Mouse (Mus musculus) forebrain, embryonic 14.5 days (tissue): ENCODE measurements at regions not wholly inside any gene's neighbourhood (a gene's known extent, or its start where the extent isn't known, plus 50 kb on each side); places are given as distances from the start of the nearest gene placed in this dataset.

Experiments
- ATAC-seq: fragments of 200-750 bp; cut with Nextera tagmentation; 2 replicates; pipeline ENCODE4 v1.8.0; 2017; ENCODE audit warnings: mild to moderate bottlenecking, moderate library complexity
- DNase-seq: peaks from one replicate; pipeline ENCODE4 v3.0.0-alpha.2; 2015; ENCODE audit warnings: low spot score
- H3K27ac ChIP-seq: fragments of 300-500 bp; sonication (generic); 2 replicates; pipeline ENCODE4 v1.5.1; 2014; ENCODE audit warnings: low read depth, mild to moderate bottlenecking, control low read depth, low read length, moderate library complexity
- H3K27me3 ChIP-seq: fragments of 300-500 bp; sonication (generic); replicated peaks from 2 replicates; pipeline ENCODE4 v1.6.1; 2014; ENCODE audit warnings: low read length, control low read depth, mixed read lengths; ENCODE audit not compliant: control insufficient read depth, insufficient read depth
- H3K36me3 ChIP-seq: fragments of 300-500 bp; sonication (generic); 2 replicates; pipeline ENCODE4 v1.6.1; 2014; ENCODE audit warnings: low read length, control low read depth; ENCODE audit not compliant: control insufficient read depth, insufficient read depth
- H3K4me1 ChIP-seq: fragments of 300-500 bp; sonication (generic); 2 replicates; pipeline ENCODE4 v1.6.1; 2014; ENCODE audit warnings: antibody characterized with exemption, low read length, control low read depth; ENCODE audit not compliant: control insufficient read depth, insufficient read depth
- H3K4me2 ChIP-seq: fragments of 300-500 bp; sonication (generic); 2 replicates; pipeline ENCODE4 v1.6.1; 2014; ENCODE audit warnings: mild to moderate bottlenecking, control low read depth, low read length
- H3K4me3 ChIP-seq: fragments of 300-500 bp; sonication (generic); 2 replicates; pipeline ENCODE4 v1.5.1; 2014; ENCODE audit warnings: low read depth, low read length, control low read depth
- H3K9ac ChIP-seq: fragments of 300-500 bp; sonication (generic); 2 replicates; pipeline ENCODE4 v1.6.1; 2014; ENCODE audit warnings: mild to moderate bottlenecking, low read length, control low read depth, moderate library complexity
- H3K9me3 ChIP-seq: fragments of 300-500 bp; sonication (generic); replicated peaks from 2 replicates; pipeline ENCODE4 v1.6.1; 2016; ENCODE audit warnings: low read length, control low read depth, mixed read lengths; ENCODE audit not compliant: control insufficient read depth
- WGBS: fragments of 180-500 bp; shearing (Covaris S2); extraction: QIAGEN DNeasy Blood & Tissue Kit; methylation state at CpG from one replicate; pipeline ENCODE4 v1.1.7; 2014; 5-methylcytosine and 5-hydroxymethylcytosine counted together

DNA sequence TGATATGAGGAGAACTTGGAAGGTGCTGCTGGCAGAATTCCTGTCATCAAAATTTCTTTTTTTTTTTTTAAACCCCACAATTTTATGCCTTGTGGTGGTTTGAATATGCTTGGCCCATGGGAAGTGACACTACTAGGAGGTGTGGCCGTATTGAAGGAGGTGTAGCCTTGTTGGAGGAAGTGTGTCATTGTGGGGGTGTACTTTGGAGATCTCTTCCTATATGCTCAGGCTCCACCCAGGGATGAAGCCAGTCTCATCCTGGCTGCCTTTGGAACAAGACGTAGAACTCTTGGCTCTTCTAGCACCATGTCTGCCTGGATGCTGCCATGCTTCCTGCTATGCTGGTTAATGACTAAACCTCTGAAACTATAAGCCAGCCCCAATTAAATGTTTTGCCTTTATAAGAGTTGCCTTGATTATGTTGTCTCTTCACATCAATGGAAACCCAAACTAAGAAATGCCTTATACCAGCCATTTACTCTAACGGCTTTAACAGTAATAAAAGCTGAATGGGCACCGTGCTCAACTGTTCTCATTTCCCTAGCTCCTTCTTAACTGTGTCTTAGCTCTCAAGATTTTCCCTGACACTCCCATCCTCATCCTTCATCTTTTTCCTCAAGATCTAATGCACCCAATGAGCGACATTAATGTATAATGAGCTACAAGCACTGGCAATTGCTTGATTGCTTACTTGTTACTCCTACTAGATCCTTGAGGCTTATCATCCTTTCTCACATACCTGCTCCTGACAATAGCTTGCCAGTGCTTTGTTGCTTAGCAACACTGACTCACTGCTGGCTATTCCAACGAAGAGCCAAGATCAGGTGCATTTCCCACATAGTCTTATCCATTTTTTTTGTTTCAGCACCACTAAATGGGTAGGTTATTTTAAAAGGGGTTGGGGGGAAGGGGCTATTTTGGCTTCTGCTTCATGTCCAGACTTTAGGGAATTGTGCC is 61.7 kb upstream of the Hspb3 start:
- DNase-seq (peak; percentile 61), ATAC-seq (peak; percentile 57)
- H3K27ac ChIP-seq = no peak overlapping the region
- H3K4me2 ChIP-seq = no peak overlapping the region
- no peaks in the 10 kb centered on the region for H3K9me3 ChIP-seq
- H3K4me1 ChIP-seq = no peaks in the 10 kb centered on the region
- no peaks in the 10 kb centered on the region for H3K36me3 ChIP-seq
- no peak overlapping the region for H3K4me3 ChIP-seq
- no peaks in the 10 kb centered on the region for H3K27me3 ChIP-seq
- no peak overlapping the region for H3K9ac ChIP-seq
- WGBS = 62% methylated on average over 6 of the region's 6 CpGs

DNA sequence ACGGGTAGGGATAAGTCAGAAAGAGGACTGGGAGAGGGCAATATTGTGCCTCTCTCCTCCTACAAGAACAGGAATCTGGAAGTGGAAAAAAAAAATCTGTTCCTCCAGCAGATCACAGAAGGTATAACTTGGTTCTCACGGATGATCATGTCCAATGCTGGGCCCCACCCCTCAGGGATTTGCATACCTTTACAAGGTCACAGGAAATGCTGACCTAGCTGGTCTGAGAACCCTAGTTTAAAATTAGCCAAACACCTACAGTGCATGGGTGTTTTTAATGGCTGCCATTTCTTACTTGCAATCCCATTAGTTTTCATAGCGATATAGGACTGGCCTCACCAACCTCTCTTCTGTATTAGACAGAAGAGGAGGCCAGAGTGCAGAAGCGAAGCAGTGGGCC is 51.8 kb upstream of the Hspb3 start:
- DNase-seq (no peak), ATAC-seq (no peak)
- Histone ChIP-seq H3K9ac (no peak overlapping the region), H3K4me2 (no peak overlapping the region), H3K4me1 (no peaks in the 10 kb centered on the region), H3K27ac (no peak overlapping the region), H3K4me3 (no peak overlapping the region), H3K36me3 (no peaks in the 10 kb centered on the region), H3K27me3 (no peaks in the 10 kb centered on the region), H3K9me3 (no peaks in the 10 kb centered on the region)
- WGBS = 91% methylated on average over 4 of the region's 4 CpGs

DNA sequence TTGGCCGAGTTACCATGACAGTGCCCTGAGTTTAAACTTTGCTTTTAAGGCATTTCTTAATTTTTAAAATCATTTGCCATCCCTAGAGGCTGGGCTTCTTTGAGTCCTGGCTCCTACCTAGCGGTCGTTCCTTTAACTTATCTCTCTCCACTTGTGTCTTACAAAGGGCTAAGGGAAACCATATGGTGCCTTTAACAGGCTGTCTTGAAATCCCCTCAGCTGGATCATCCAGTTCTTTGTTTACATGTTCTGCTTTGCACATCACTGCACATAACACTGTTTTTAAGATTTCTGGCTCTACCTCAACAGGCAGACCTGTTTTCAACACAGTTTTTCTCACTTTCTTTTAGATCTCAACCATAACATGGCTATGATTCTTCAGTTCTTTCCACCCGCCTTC is 50.4 kb upstream of the Hspb3 start:
- no peaks in the 10 kb centered on the region for H3K27me3 ChIP-seq
- DNase-seq (no peak), ATAC-seq (peak; percentile 44; the same call in 1 of the 2 replicates)
- H3K4me3 ChIP-seq = no peak overlapping the region
- no peak overlapping the region for H3K27ac ChIP-seq
- H3K36me3 ChIP-seq = no peaks in the 10 kb centered on the region
- no peak overlapping the region for H3K9ac ChIP-seq
- WGBS = 46% methylated on average over 4 of the region's 4 CpGs
- no peak overlapping the region for H3K4me2 ChIP-seq
- H3K9me3 ChIP-seq = no peaks in the 10 kb centered on the region
- no peaks in the 10 kb centered on the region for H3K4me1 ChIP-seq
